Mouse (Mus musculus) liver, embryonic 14.5 days (tissue): ENCODE data around the gene Casp3. TPM values are rescaled to one million over a fixed set of nuclear protein-coding genes. Genes with fewer than 3 reads are reported as not detected.

Experiments used
- ATAC-seq: fragments of 200-750 bp; cut with Nextera tagmentation; 2 replicates; pipeline ENCODE4 v1.8.0; 2017; ENCODE audit warnings: moderate number of reproducible peaks, mild to moderate bottlenecking, moderate library complexity; ENCODE audit not compliant: insufficient read depth
- DNase-seq, 3 experiments: peaks; one replicate each; pipeline ENCODE4 v3.0.0-alpha.2; 2012 to 2013; ENCODE audit warnings: low read depth in 3 of 3, low spot score in 3 of 3
- H3K27ac ChIP-seq: fragments of 300-500 bp; sonication (generic); 2 replicates; pipeline ENCODE4 v1.5.1; 2014; ENCODE audit warnings: moderate library complexity, mild to moderate bottlenecking, control low read depth, inconsistent platforms
- H3K27me3 ChIP-seq: fragments of 300-500 bp; sonication (generic); 2 replicates; pipeline ENCODE4 v1.6.1; 2014; ENCODE audit warnings: mild to moderate bottlenecking, low read length, moderate library complexity; ENCODE audit not compliant: control insufficient read depth, insufficient read depth
- H3K36me3 ChIP-seq: fragments of 300-500 bp; sonication (generic); replicated peaks from 2 replicates; pipeline ENCODE4 v1.6.1; 2014; ENCODE audit warnings: low read depth; ENCODE audit not compliant: control insufficient read depth, insufficient read depth
- H3K4me1 ChIP-seq, 2 experiments: fragments of 200-500 bp in 1 of 2; fragments of 300-500 bp in 1 of 2; sonication (generic) in 1 of 2; replicated peaks; 2 replicates each; pipeline ENCODE4 v1.6.1; 2012 to 2014; ENCODE audit warnings: antibody characterized with exemption in 1 of 2, inconsistent platforms in 1 of 2, low read length in 1 of 2; ENCODE audit not compliant: control insufficient read depth in 2 of 2, insufficient read depth in 2 of 2
- H3K4me2 ChIP-seq: fragments of 300-500 bp; sonication (generic); 2 replicates; pipeline ENCODE4 v1.6.1; 2014; ENCODE audit warnings: low read depth, mild to moderate bottlenecking, control low read depth, moderate library complexity
- H3K4me3 ChIP-seq, 2 experiments: fragments of 200-500 bp in 1 of 2; fragments of 300-500 bp in 1 of 2; sonication (generic) in 1 of 2; 2 replicates each; pipeline ENCODE4 v1.5.1; 2012 to 2014; ENCODE audit warnings: low read depth in 2 of 2, low read length in 2 of 2, mild to moderate bottlenecking in 2 of 2, control low read depth in 1 of 2, inconsistent platforms in 1 of 2, moderate library complexity in 1 of 2; ENCODE audit not compliant: insufficient read depth in 1 of 2
- H3K9ac ChIP-seq: fragments of 300-500 bp; sonication (generic); replicated peaks from 2 replicates; pipeline ENCODE4 v1.6.1; 2014; ENCODE audit warnings: mild to moderate bottlenecking, control low read depth, moderate library complexity
- H3K9me3 ChIP-seq: fragments of 300-500 bp; sonication (generic); 2 replicates; pipeline ENCODE4 v1.6.1; 2016; ENCODE audit warnings: low read length, mixed read lengths; ENCODE audit not compliant: control insufficient read depth
- CTCF ChIP-seq: IDR thresholded peaks from 2 replicates; pipeline ENCODE4 v1.5.1; 2016; ENCODE audit warnings: antibody characterized with exemption, low read depth, control low read depth
- EP300 ChIP-seq: IDR thresholded peaks from 2 replicates; pipeline ENCODE4 v1.6.1; 2016; ENCODE audit warnings: antibody characterized with exemption, low read depth
- WGBS: fragments of 180-500 bp; shearing (Covaris S2); extraction: QIAGEN DNeasy Blood & Tissue Kit; methylation state at CpG from one replicate; pipeline ENCODE4 v1.1.7; 2014; ENCODE audit not compliant: insufficient replicate concordance; 5-methylcytosine and 5-hydroxymethylcytosine counted together
- polyA plus RNA-seq, 2 experiments: library from polyadenylated mRNA; depleted of rRNA in 1 of 2; stranded (reverse) in 1 of 2; unstranded in 1 of 2; fragments of >200 nt; fragmentation: Nextera tagmentation in 1 of 2; extraction: Ambion mirVana in 1 of 2; gene quantifications; 2 replicates each; pipeline versions ENCODE4 v1.2.1 to v1.2.3; 2012 to 2014

Gene Casp3
- 21.0 and 33.2 TPM in 2 replicates for polyA plus RNA-seq (2012; rRNA removed)
- 50.4 and 60.3 TPM in 2 replicates for polyA plus RNA-seq (2014; fragmentation: Nextera tagmentation; extraction: Ambion mirVana)

GRCm38 (mm10) chr8:46616879-46617689, at the start of gene Casp3, which contains the start of gene Primpol:
Gene Casp3, plus strand, starts transcription at chr8:46617291.
Gene Primpol, minus strand, starts transcription at chr8:46617212.
- peak within 1 kb of the TSS; percentile 93 for H3K4me2 ChIP-seq
- no peaks in the 10 kb centered on the region for H3K9me3 ChIP-seq
- DNase-seq (peak; percentile 93 to 95 (median 95)), ATAC-seq (peak; percentile 92)
- 0 out of 2 replicates have a peak, but pooled peaks have one; percentile 21 for TF ChIP-seq CTCF
- TF ChIP-seq EP300: 0 out of 2 replicates have a peak, but pooled peaks have one; percentile 7
- H3K27ac ChIP-seq: peak within 1 kb of the TSS; percentile 68
- no peaks in the 10 kb centered on the region for H3K36me3 ChIP-seq
- H3K4me1 ChIP-seq: peaks cover 20 to 24% of the 10 kb centered on the region in 2 experiments
- H3K9ac ChIP-seq: peak within 1 kb of the TSS; percentile 79
- WGBS: under 1% methylated on average over 54 of the region's 54 CpGs
- peak within 1 kb of the TSS; percentile 69 to 73 for H3K4me3 ChIP-seq
- no peaks in the 10 kb centered on the region for H3K27me3 ChIP-seq

GRCm38 (mm10) chr8:46567946-46568345, 49.1 kb upstream of the Casp3 start:
- TF ChIP-seq CTCF: no peak
- no peak for TF ChIP-seq EP300
- Histone ChIP-seq H3K4me2 (no peak overlapping the region), H3K27me3 (no peaks in the 10 kb centered on the region), H3K4me1 (no peaks in the 10 kb centered on the region), H3K9ac (no peak overlapping the region), H3K4me3 (no peak overlapping the region), H3K27ac (no peak overlapping the region), H3K9me3 (no peaks in the 10 kb centered on the region), H3K36me3 (peaks cover 25% of the 10 kb centered on the region)
- 84% methylated on average over 8 of the region's 8 CpGs for WGBS
- no peak for DNase-seq
- no peak for ATAC-seq

DNA sequence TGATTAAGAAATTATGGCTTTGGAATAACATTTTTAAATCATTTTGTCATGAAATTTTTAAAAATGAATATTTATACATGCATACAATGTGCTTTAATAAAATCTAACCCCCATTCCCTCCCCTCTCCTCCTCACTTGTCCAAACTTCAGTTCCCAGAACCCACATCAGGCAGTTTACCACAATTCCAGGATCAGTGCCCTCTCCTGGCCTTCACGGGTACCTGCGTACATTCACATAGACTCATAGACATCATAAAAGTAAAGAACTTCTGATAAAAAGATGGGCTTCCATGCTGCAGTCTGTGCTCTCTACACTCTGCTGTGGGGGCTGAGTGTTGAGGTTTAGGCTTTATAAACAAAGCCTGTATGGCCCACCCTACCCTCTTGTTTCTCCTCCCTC, 48.1 kb upstream of the Casp3 start:
- no peaks in the 10 kb centered on the region for H3K9me3 ChIP-seq
- no peaks in the 10 kb centered on the region for H3K27me3 ChIP-seq
- no peak overlapping the region for H3K4me3 ChIP-seq
- whole genome bisulfite sequencing: 78% methylated on average over 2 of the region's 2 CpGs
- TF ChIP-seq EP300 (no peak), CTCF (peak; percentile 47; the same call in 1 of the 2 replicates)
- H3K9ac ChIP-seq: no peak overlapping the region
- peaks cover 32% of the 10 kb centered on the region for H3K36me3 ChIP-seq
- no peak for ATAC-seq
- no peaks in the 10 kb centered on the region for H3K4me1 ChIP-seq
- no peak overlapping the region for H3K4me2 ChIP-seq
- H3K27ac ChIP-seq: no peak overlapping the region
- no peak for DNase-seq

DNA sequence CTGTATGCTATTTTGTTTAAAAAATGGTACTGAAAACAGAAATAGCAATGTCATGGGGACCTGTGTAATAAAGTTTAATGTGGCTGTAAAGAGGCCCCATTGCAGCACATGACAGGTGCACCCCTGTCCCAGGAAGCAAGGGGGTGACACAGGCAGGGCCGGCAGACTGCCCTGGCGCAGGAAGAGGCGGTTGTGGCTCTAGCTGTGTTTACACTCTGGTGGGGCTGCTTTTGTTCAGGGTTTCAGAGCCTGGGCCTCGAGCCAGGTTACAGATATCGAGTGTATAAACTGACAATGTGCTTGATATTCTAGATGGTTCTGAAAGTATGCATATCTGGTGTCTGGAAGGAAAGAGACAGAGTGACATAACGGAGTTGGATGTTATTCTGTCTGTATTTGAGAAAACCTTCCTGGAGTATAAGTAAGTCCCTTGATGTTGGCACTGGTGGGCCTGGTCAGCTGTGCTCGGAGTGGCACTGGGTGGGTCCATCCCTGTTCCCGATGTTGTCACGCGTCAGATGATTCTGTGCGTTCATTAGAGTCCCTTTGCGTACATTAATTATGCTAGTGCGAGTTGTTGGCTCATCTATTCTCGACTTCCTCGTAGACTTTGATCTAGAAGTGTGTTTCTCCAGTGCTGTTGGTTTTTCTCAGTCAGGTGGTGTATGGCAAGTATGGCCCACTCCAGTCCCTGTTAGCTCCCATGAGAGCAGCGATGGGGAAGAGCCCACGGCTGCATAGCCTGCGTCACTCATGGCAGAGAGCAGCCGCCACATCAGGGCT, 47.2 kb upstream of the Casp3 start:
- H3K27me3 ChIP-seq: no peaks in the 10 kb centered on the region
- no peak for DNase-seq
- no peaks in the 10 kb centered on the region for H3K4me1 ChIP-seq
- TF ChIP-seq EP300: no peak
- no peak for ATAC-seq
- H3K4me2 ChIP-seq: no peak overlapping the region
- H3K9me3 ChIP-seq: no peaks in the 10 kb centered on the region
- WGBS: 86% methylated on average over 19 of the region's 19 CpGs
- H3K9ac ChIP-seq: no peak overlapping the region
- H3K27ac ChIP-seq: no peak overlapping the region
- H3K4me3 ChIP-seq: no peak overlapping the region
- peaks cover 35% of the 10 kb centered on the region for H3K36me3 ChIP-seq

DNA sequence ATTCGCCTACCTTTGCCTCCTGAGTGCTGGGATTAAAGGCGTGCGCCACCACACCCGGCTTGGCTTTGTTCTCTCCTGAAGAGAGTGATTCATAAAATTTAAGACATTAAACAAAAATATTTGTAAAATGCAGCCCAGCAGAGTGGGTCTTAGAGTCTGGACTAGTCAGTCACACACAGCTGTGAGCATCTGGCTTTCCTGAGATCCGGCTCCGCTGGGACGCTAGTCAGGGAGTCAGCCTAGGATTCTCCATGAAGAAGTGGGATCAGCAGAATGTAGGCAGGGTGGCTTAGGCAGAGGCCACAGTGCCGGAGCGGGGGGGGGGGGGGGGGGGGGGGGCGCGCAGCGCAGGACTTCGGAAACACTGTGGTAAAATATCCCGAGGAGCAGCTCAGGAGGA, 46.4 kb upstream of the Casp3 start:
- WGBS: 94% methylated on average over 10 of the region's 14 CpGs
- no peak for ATAC-seq

More for the DNA sequence above, 46.4 kb upstream of the Casp3 start:
- H3K4me2 ChIP-seq: no peak overlapping the region
- H3K27me3 ChIP-seq: no peaks in the 10 kb centered on the region
- peaks cover 35% of the 10 kb centered on the region for H3K36me3 ChIP-seq
- H3K4me3 ChIP-seq: no peak overlapping the region
- H3K9ac ChIP-seq: no peak overlapping the region
- H3K4me1 ChIP-seq: no peaks in the 10 kb centered on the region
- no peak overlapping the region for H3K27ac ChIP-seq
- no peak for DNase-seq
- TF ChIP-seq CTCF (no peak), EP300 (no peak)
- H3K9me3 ChIP-seq: no peaks in the 10 kb centered on the region
